Mouse (Mus musculus): ENCODE data around the gene Adamtsl1. TPM values are rescaled to one million over a fixed set of nuclear protein-coding genes. Genes with fewer than 3 reads are reported as not detected.
A peak's percentile ranks its signal among the peaks of the same experiment; 100 is the strongest.

Gene Adamtsl1
- polyA plus RNA-seq, 2 experiments = 0.11 to 0.23 TPM

- ATAC-seq (ENCODE audit: insufficient read depth) (no peak), DNase-seq (ENCODE audit: low read depth in 3 of 3, low spot score in 3 of 3) (no peak)
- no peak overlapping the region for H3K4me3 ChIP-seq (ENCODE audit: insufficient read depth in 1 of 2, low read depth in 2 of 2, low read length in 2 of 2)
- WGBS (ENCODE audit: insufficient replicate concordance) = 67% methylated on average over 4 of the region's 4 CpGs
- no peak overlapping the region for H3K9ac ChIP-seq (replicated peaks)
- no peaks in the 10 kb centered on the region for H3K9me3 ChIP-seq (ENCODE audit: control insufficient read depth, low read length)
- H3K4me2 ChIP-seq (ENCODE audit: low read depth) = no peak overlapping the region
- H3K27ac ChIP-seq = no peak overlapping the region
- H3K27me3 ChIP-seq (ENCODE audit: control insufficient read depth, insufficient read depth, low read length) = no peaks in the 10 kb centered on the region
- no peak for TF ChIP-seq EP300 (IDR thresholded peaks at IDR 0.05; ENCODE audit: low read depth)
- no peak for TF ChIP-seq CTCF (IDR thresholded peaks at IDR 0.05; ENCODE audit: low read depth)
- H3K4me1 ChIP-seq (replicated peaks; ENCODE audit: control insufficient read depth in 2 of 2, insufficient read depth in 2 of 2, low read length in 1 of 2) = no peaks in the 10 kb centered on the region
- H3K36me3 ChIP-seq (replicated peaks; ENCODE audit: control insufficient read depth, insufficient read depth, low read depth) = no peaks in the 10 kb centered on the region
Measured at GRCm38 (mm10) chr4:85922741-85923140, 408.8 kb downstream of the Adamtsl1 start.

GRCm38 (mm10) chr4:85932129-85932528, 418.2 kb downstream of the Adamtsl1 start:
- DNase-seq (ENCODE audit: low read depth in 3 of 3, low spot score in 3 of 3) = no peak
- Histone ChIP-seq H3K9ac (replicated peaks) (no peak overlapping the region), H3K4me1 (replicated peaks; ENCODE audit: control insufficient read depth in 2 of 2, insufficient read depth in 2 of 2, low read length in 1 of 2) (no peaks in the 10 kb centered on the region), H3K9me3 (ENCODE audit: control insufficient read depth, low read length) (no peaks in the 10 kb centered on the region), H3K4me2 (ENCODE audit: low read depth) (no peak overlapping the region), H3K27me3 (ENCODE audit: control insufficient read depth, insufficient read depth, low read length) (no peaks in the 10 kb centered on the region), H3K27ac (no peak overlapping the region), H3K4me3 (ENCODE audit: insufficient read depth in 1 of 2, low read depth in 2 of 2, low read length in 2 of 2) (no peak overlapping the region), H3K36me3 (replicated peaks; ENCODE audit: control insufficient read depth, insufficient read depth, low read depth) (no peaks in the 10 kb centered on the region)
- ATAC-seq (ENCODE audit: insufficient read depth) = no peak
- TF ChIP-seq EP300 (IDR thresholded peaks at IDR 0.05; ENCODE audit: low read depth) (no peak), CTCF (IDR thresholded peaks at IDR 0.05; ENCODE audit: low read depth) (no peak)

GRCm38 (mm10) chr4:85939460-85939859, 425.5 kb downstream of the Adamtsl1 start:
- DNase-seq (ENCODE audit: low read depth in 3 of 3, low spot score in 3 of 3) = no peak
- no peak overlapping the region for H3K9ac ChIP-seq (replicated peaks)
- WGBS (ENCODE audit: insufficient replicate concordance) = 47% methylated on average over 5 of the region's 5 CpGs
- ATAC-seq (ENCODE audit: insufficient read depth) = no peak
- no peaks in the 10 kb centered on the region for H3K36me3 ChIP-seq (replicated peaks; ENCODE audit: control insufficient read depth, insufficient read depth, low read depth)
- no peaks in the 10 kb centered on the region for H3K4me1 ChIP-seq (replicated peaks; ENCODE audit: control insufficient read depth in 2 of 2, insufficient read depth in 2 of 2, low read length in 1 of 2)
- H3K9me3 ChIP-seq (ENCODE audit: control insufficient read depth, low read length) = no peaks in the 10 kb centered on the region
- H3K4me3 ChIP-seq (ENCODE audit: insufficient read depth in 1 of 2, low read depth in 2 of 2, low read length in 2 of 2) = no peak overlapping the region
- H3K27me3 ChIP-seq (ENCODE audit: control insufficient read depth, insufficient read depth, low read length) = no peaks in the 10 kb centered on the region
- no peak overlapping the region for H3K27ac ChIP-seq
- H3K4me2 ChIP-seq (ENCODE audit: low read depth) = no peak overlapping the region
- no peak for TF ChIP-seq CTCF (IDR thresholded peaks at IDR 0.05; ENCODE audit: low read depth)
- no peak for TF ChIP-seq EP300 (IDR thresholded peaks at IDR 0.05; ENCODE audit: low read depth)

- H3K4me1 ChIP-seq (replicated peaks; ENCODE audit: control insufficient read depth in 2 of 2, insufficient read depth in 2 of 2, low read length in 1 of 2) = no peaks in the 10 kb centered on the region
- no peak for DNase-seq (ENCODE audit: low read depth in 3 of 3, low spot score in 3 of 3)
- 69% methylated on average over 2 of the region's 2 CpGs for WGBS (ENCODE audit: insufficient replicate concordance)
- H3K4me2 ChIP-seq (ENCODE audit: low read depth) = no peak overlapping the region
- no peak overlapping the region for H3K4me3 ChIP-seq (ENCODE audit: insufficient read depth in 1 of 2, low read depth in 2 of 2, low read length in 2 of 2)
- no peak overlapping the region for H3K27ac ChIP-seq
- H3K27me3 ChIP-seq (ENCODE audit: control insufficient read depth, insufficient read depth, low read length) = no peaks in the 10 kb centered on the region
- TF ChIP-seq CTCF (IDR thresholded peaks at IDR 0.05; ENCODE audit: low read depth) (no peak), EP300 (IDR thresholded peaks at IDR 0.05; ENCODE audit: low read depth) (no peak)
- no peak overlapping the region for H3K9ac ChIP-seq (replicated peaks)
- no peaks in the 10 kb centered on the region for H3K36me3 ChIP-seq (replicated peaks; ENCODE audit: control insufficient read depth, insufficient read depth, low read depth)
- H3K9me3 ChIP-seq (ENCODE audit: control insufficient read depth, low read length) = no peaks in the 10 kb centered on the region
- no peak for ATAC-seq (ENCODE audit: insufficient read depth)
Measured at GRCm38 (mm10) chr4:85941857-85942256, 427.9 kb downstream of the Adamtsl1 start.

GRCm38 (mm10) chr4:85953590-85953989, 439.6 kb downstream of the Adamtsl1 start:
- Histone ChIP-seq H3K4me1 (replicated peaks; ENCODE audit: control insufficient read depth in 2 of 2, insufficient read depth in 2 of 2, low read length in 1 of 2) (peaks cover 0 to 14% of the 10 kb centered on the region in 2 experiments; a peak in 2 of 4 replicates), H3K36me3 (replicated peaks; ENCODE audit: control insufficient read depth, insufficient read depth, low read depth) (no peaks in the 10 kb centered on the region), H3K27ac (no peak overlapping the region), H3K9ac (replicated peaks) (no peak overlapping the region), H3K27me3 (ENCODE audit: control insufficient read depth, insufficient read depth, low read length) (no peaks in the 10 kb centered on the region), H3K4me3 (ENCODE audit: insufficient read depth in 1 of 2, low read depth in 2 of 2, low read length in 2 of 2) (no peak overlapping the region), H3K4me2 (ENCODE audit: low read depth) (no peak overlapping the region), H3K9me3 (ENCODE audit: control insufficient read depth, low read length) (no peaks in the 10 kb centered on the region)
- TF ChIP-seq EP300 (IDR thresholded peaks at IDR 0.05; ENCODE audit: low read depth) (peak; percentile 43; the same call in 1 of the 2 replicates), CTCF (IDR thresholded peaks at IDR 0.05; ENCODE audit: low read depth) (no peak)
- DNase-seq (ENCODE audit: low read depth in 3 of 3, low spot score in 3 of 3) = peak; percentile 3 to 15 (median 13)
- ATAC-seq (ENCODE audit: insufficient read depth) = peak; percentile 79
- WGBS (ENCODE audit: insufficient replicate concordance) = 10% methylated on average over 4 of the region's 4 CpGs
